Mouse (Mus musculus): ENCODE measurements around the gene Olfr53. TPM values are rescaled to one million over a fixed set of nuclear protein-coding genes. Genes with fewer than 3 reads are reported as not detected.

The Olfr53 gene
- not detected in 2 replicates for polyA plus RNA-seq (2015; fragmentation: Nextera tagmentation; extraction: Ambion mirVana)

GRCm38 (mm10) chr7:140646152-140646551, at the start of gene Olfr53:
TSS of gene Olfr53 (plus strand) at chr7:140646452.

GRCm38 (mm10) chr7:140600969-140601368, 45.3 kb upstream of the Olfr53 start, which contains the start of gene Olfr46:
TSS of gene Olfr46 (plus strand) at chr7:140601269.

GRCm38 (mm10) chr7:140628670-140629069, 17.6 kb upstream of the Olfr53 start, which contains the start of gene Olfr61:
TSS of gene Olfr61 (plus strand) at chr7:140628970.

GRCm38 (mm10) chr7:140659630-140660029, 13.4 kb downstream of the Olfr53 start, which contains the start of gene Olfr539:
TSS of gene Olfr539 (plus strand) at chr7:140659930.

GRCm38 (mm10) chr7:140681651-140682050, 35.4 kb downstream of the Olfr53 start, which contains the start of gene Olfr45:
TSS of gene Olfr45 (plus strand) at chr7:140681951.

GRCm38 (mm10) chr7:140696967-140697366, 50.7 kb downstream of the Olfr53 start, which contains the start of gene Olfr541:
TSS of gene Olfr541 (plus strand) at chr7:140697267.

Other genes with a start within 250 kb of the Olfr53 start
- not detected in 2 replicates for gene Olfr531, start 243.5 kb upstream of the Olfr53 start, polyA plus RNA-seq (2015; fragmentation: Nextera tagmentation; extraction: Ambion mirVana)
- not detected in 2 replicates for gene Olfr532, start 224.8 kb upstream of the Olfr53 start, polyA plus RNA-seq (2015; fragmentation: Nextera tagmentation; extraction: Ambion mirVana)
- gene Olfr533, start 183.1 kb upstream of the Olfr53 start, polyA plus RNA-seq (2015; fragmentation: Nextera tagmentation; extraction: Ambion mirVana): not detected in 2 replicates
- not detected in 2 replicates for gene Olfr535, start 162.2 kb upstream of the Olfr53 start, polyA plus RNA-seq (2015; fragmentation: Nextera tagmentation; extraction: Ambion mirVana)
- not detected in 2 replicates for gene Olfr536, start 139.1 kb upstream of the Olfr53 start, polyA plus RNA-seq (2015; fragmentation: Nextera tagmentation; extraction: Ambion mirVana)
- gene Olfr538, start 78.6 kb upstream of the Olfr53 start, polyA plus RNA-seq (2015; fragmentation: Nextera tagmentation; extraction: Ambion mirVana): not detected in 2 replicates
- gene Olfr46, start 45.2 kb upstream of the Olfr53 start, polyA plus RNA-seq (2015; fragmentation: Nextera tagmentation; extraction: Ambion mirVana): 0.01 TPM in 1 of 2 replicates, not detected in the other
- gene Olfr61, start 17.5 kb upstream of the Olfr53 start, polyA plus RNA-seq (2015; fragmentation: Nextera tagmentation; extraction: Ambion mirVana): not detected in 2 replicates
- gene Olfr539, start 13.5 kb downstream of the Olfr53 start, polyA plus RNA-seq (2015; fragmentation: Nextera tagmentation; extraction: Ambion mirVana): 0.04 TPM in 2 replicates
- gene Olfr45, start 35.5 kb downstream of the Olfr53 start, polyA plus RNA-seq (2015; fragmentation: Nextera tagmentation; extraction: Ambion mirVana): not detected in 2 replicates
- gene Olfr541, start 50.8 kb downstream of the Olfr53 start, polyA plus RNA-seq (2015; fragmentation: Nextera tagmentation; extraction: Ambion mirVana): not detected in 2 replicates
- gene Cyp2e1, start 117.3 kb downstream of the Olfr53 start, polyA plus RNA-seq (2015; fragmentation: Nextera tagmentation; extraction: Ambion mirVana): 0.10 and 0.15 TPM in 2 replicates
- 0.52 and 0.67 TPM in 2 replicates for gene Syce1, start 141.4 kb downstream of the Olfr53 start, polyA plus RNA-seq (2015; fragmentation: Nextera tagmentation; extraction: Ambion mirVana)
- gene Zfp941, start 175.7 kb downstream of the Olfr53 start, polyA plus RNA-seq (2015; fragmentation: Nextera tagmentation; extraction: Ambion mirVana): 22.0 and 25.1 TPM in 2 replicates
- gene Urah, start 188.6 kb downstream of the Olfr53 start, polyA plus RNA-seq (2015; fragmentation: Nextera tagmentation; extraction: Ambion mirVana): 0.46 and 1.5 TPM in 2 replicates
- gene Scgb1c1, start 199.1 kb downstream of the Olfr53 start, polyA plus RNA-seq (2015; fragmentation: Nextera tagmentation; extraction: Ambion mirVana): not detected in 2 replicates
- gene Odf3, start 201.4 kb downstream of the Olfr53 start, polyA plus RNA-seq (2015; fragmentation: Nextera tagmentation; extraction: Ambion mirVana): 0.22 and 0.36 TPM in 2 replicates
- gene Gm45785, start 209.9 kb downstream of the Olfr53 start, polyA plus RNA-seq (2015; fragmentation: Nextera tagmentation; extraction: Ambion mirVana): 0.34 TPM in 1 of 2 replicates, not detected in the other
- 78.6 and 85.7 TPM in 2 replicates for gene Ric8a, start 210.5 kb downstream of the Olfr53 start, polyA plus RNA-seq (2015; fragmentation: Nextera tagmentation; extraction: Ambion mirVana)
- gene Bet1l, start 211.1 kb downstream of the Olfr53 start, polyA plus RNA-seq (2015; fragmentation: Nextera tagmentation; extraction: Ambion mirVana): 60.4 and 62.6 TPM in 2 replicates
- gene Psmd13, start 235.5 kb downstream of the Olfr53 start, polyA plus RNA-seq (2015; fragmentation: Nextera tagmentation; extraction: Ambion mirVana): 242 and 248 TPM in 2 replicates
- gene Sirt3, start 235.9 kb downstream of the Olfr53 start, polyA plus RNA-seq (2015; fragmentation: Nextera tagmentation; extraction: Ambion mirVana): 82.3 and 96.7 TPM in 2 replicates

Measured in neural tube, postnatal 0 days (tissue).